Mouse (Mus musculus) embryonic fibroblast, embryonic 13.5 days (primary cell): ENCODE results near the gene Gtdc1. TPM values are rescaled to one million over a fixed set of nuclear protein-coding genes. Genes with fewer than 3 reads are reported as not detected.

ENCODE experiments used
- H3K27ac ChIP-seq: 2 replicates; pipeline ENCODE4 v1.5.1; 2012; ENCODE audit warnings: low read length, control low read depth, inconsistent platforms; ENCODE audit not compliant: insufficient read depth
- H3K4me1 ChIP-seq: 2 replicates; pipeline ENCODE4 v1.6.1; 2011; ENCODE audit warnings: low read length; ENCODE audit not compliant: control insufficient read depth, insufficient read depth
- H3K4me3 ChIP-seq: 2 replicates; pipeline ENCODE4 v1.5.1; 2011; ENCODE audit warnings: mild to moderate bottlenecking, control low read depth, low read length; ENCODE audit not compliant: insufficient read depth
- CTCF ChIP-seq: IDR thresholded peaks from 2 replicates; pipeline ENCODE4 v1.5.1; 2011; ENCODE audit warnings: mild to moderate bottlenecking, control low read depth, low read length, moderate library complexity, borderline replicate concordance; ENCODE audit not compliant: insufficient read depth
- POLR2A ChIP-seq: IDR thresholded peaks from 2 replicates; pipeline ENCODE4 v1.6.1; 2011; ENCODE audit warnings: low read depth, mild to moderate bottlenecking, control low read depth, low read length, moderate library complexity
- polyA plus RNA-seq: library from polyadenylated mRNA; stranded (reverse); fragments of >200 nt; gene quantifications from 2 replicates; pipeline ENCODE4 v1.2.4, GENCODE M21; 2011; ENCODE audit warnings: low read depth; ENCODE audit not compliant: missing spikeins, insufficient read length

Gtdc1 gene
- polyA plus RNA-seq, 1 experiment: 28.9 TPM

- no peak overlapping the region for H3K4me3 ChIP-seq
- H3K4me1 ChIP-seq: peaks cover 13% of the 10 kb centered on the region
- TF ChIP-seq POLR2A (no peak), CTCF (no peak)
- peak overlapping the region; percentile 63 for H3K27ac ChIP-seq
These were observed 33.1 kb upstream of the Gtdc1 start for GRCm38 (mm10) chr2:44960561-44960960.

GRCm38 (mm10) chr2:44957329-44957797, 29.9 kb upstream of the Gtdc1 start:
- Histone ChIP-seq H3K27ac (peak overlapping the region; percentile 75), H3K4me1 (peaks cover 18% of the 10 kb centered on the region), H3K4me3 (no peak overlapping the region)
- no peak for TF ChIP-seq POLR2A
- TF ChIP-seq CTCF: no peak

GRCm38 (mm10) chr2:44956232-44956631, 28.8 kb upstream of the Gtdc1 start:
- TF ChIP-seq POLR2A: no peak
- H3K27ac ChIP-seq: peak overlapping the region; percentile 87

DNA sequence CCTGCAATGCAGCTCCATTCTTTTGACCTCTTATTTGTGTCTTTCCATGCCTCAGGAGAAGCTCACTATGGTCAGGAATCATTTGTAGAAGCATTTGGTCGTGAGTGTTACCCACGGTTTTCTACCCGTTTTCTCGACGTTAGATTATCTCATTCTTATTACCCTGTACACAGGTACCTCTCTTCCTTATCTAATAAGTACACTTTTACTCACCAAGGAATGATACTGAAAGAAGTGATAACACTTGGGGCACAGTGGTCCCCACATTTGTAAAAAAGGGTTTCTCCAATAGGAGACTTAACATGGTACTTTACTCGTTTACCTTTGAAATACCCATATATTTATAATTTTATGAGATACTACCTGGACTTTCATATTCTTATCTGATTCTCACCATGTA, 28.0 kb upstream of the Gtdc1 start:
- TF ChIP-seq CTCF (no peak), POLR2A (no peak)
- Histone ChIP-seq H3K27ac (no peak overlapping the region), H3K4me3 (no peak overlapping the region), H3K4me1 (peaks cover 12% of the 10 kb centered on the region)

More at GRCm38 (mm10) chr2:44956232-44956631, 28.8 kb upstream of the Gtdc1 start:
- H3K4me3 ChIP-seq: no peak overlapping the region
- H3K4me1 ChIP-seq: peaks cover 18% of the 10 kb centered on the region

DNA sequence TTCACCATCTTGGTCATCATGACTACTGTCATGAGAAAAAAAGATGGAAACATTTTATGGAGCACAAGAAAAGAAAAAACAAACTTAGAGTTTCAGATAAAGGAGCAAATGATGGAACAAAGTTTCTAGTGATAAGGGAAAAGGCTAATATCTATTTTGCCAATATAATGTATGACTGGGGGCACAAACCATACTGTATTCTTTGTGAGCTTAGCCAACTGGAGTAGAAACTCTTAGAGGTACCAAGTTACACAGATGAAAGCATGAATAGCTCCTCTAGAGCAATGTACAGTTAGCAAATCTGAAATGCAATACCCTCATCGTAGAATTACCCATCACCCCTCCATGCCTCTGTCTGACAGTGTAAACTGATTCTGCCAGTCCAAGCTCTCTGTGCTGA, 26.7 kb upstream of the Gtdc1 start:
- TF ChIP-seq POLR2A (no peak), CTCF (no peak)
- Histone ChIP-seq H3K27ac (no peak overlapping the region), H3K4me1 (peaks cover 11% of the 10 kb centered on the region), H3K4me3 (no peak overlapping the region)

- Histone ChIP-seq H3K4me1 (peaks cover 11% of the 10 kb centered on the region), H3K27ac (peak overlapping the region; percentile 22), H3K4me3 (no peak overlapping the region)
- TF ChIP-seq CTCF (no peak), POLR2A (no peak)
These were observed 25.5 kb upstream of the Gtdc1 start for GRCm38 (mm10) chr2:44952830-44953422.

DNA sequence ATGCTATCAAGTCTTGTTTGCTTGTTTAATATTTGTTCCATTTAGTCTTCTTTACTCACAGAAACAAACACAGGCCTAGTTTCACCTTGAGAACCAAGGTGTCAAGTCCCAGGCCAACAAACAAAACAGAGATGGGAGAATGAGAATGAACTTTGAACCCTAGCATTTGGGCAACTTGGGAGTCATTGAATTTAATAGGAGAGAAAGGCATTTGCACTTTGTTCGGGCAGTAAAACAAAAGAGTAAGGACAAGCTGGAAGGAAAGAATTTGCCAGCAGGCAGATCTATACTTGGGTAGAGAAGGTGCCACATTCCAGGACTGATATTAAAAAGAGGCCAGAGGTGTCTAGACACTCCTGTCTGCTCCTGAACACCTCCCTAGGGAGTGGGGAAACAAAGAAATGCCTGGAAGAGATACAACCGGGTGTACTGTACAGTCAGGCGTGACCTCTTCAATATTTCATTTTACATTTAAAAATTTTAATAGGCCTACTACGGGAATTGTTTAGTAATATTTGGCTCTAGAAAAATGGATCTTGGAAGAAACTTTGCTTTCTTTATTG, 24.3 kb upstream of the Gtdc1 start:
- H3K4me1 ChIP-seq: peaks cover 9% of the 10 kb centered on the region
- no peak overlapping the region for H3K27ac ChIP-seq
- TF ChIP-seq POLR2A (no peak), CTCF (no peak)
- H3K4me3 ChIP-seq: no peak overlapping the region

GRCm38 (mm10) chr2:44944689-44945088, 17.2 kb upstream of the Gtdc1 start:
- Histone ChIP-seq H3K4me1 (peaks cover 2% of the 10 kb centered on the region; the same call in 1 of the 2 replicates), H3K27ac (no peak overlapping the region), H3K4me3 (no peak overlapping the region)
- TF ChIP-seq CTCF: no peak
- TF ChIP-seq POLR2A: no peak

GRCm38 (mm10) chr2:44930951-44931350, 3.5 kb upstream of the Gtdc1 start:
- H3K4me3 ChIP-seq: no peak overlapping the region
- H3K4me1 ChIP-seq: no peaks in the 10 kb centered on the region
- no peak overlapping the region for H3K27ac ChIP-seq
- no peak for TF ChIP-seq POLR2A
- TF ChIP-seq CTCF: no peak

- TF ChIP-seq CTCF: no peak
- TF ChIP-seq POLR2A: no peak
- H3K4me3 ChIP-seq: no peak overlapping the region
- no peaks in the 10 kb centered on the region for H3K4me1 ChIP-seq
- no peak overlapping the region for H3K27ac ChIP-seq
These were observed 1.2 kb upstream of the Gtdc1 start for GRCm38 (mm10) chr2:44928631-44929030.
